Mouse (Mus musculus): ENCODE results near the gene Bpifa3. TPM values are rescaled to one million over a fixed set of nuclear protein-coding genes. Genes with fewer than 3 reads are reported as not detected.
"Not testable (repeated sequence)": the region's sequence is repeated elsewhere in the genome, so short reads cannot be mapped to it uniquely, and the experiment has no call there.

Gene Bpifa3
- polyA plus RNA-seq, 1 experiment from 2014 or later: not detected

DNA sequence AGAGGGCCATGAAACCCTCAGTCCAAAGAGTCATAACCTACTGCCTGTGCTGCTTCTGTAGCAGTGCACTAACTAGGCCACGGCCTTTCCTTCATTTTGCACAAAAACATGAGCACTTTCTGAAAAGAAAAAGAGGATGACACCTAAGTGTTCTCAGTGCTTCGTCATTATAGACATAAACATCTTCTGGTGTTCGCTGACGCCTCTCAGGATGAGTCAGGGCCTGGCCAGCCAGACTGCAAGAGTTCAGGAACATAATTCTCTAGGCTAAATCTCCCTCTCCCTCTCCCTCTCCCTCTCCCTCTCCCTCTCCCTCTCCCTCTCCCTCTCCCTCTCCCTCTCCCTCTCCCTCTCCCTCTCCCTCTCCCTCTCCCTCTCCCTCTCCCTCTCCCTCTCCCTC, 52.9 kb downstream of the Bpifa3 start:
- H3K27ac ChIP-seq; H3K9ac ChIP-seq; H3K4me1 ChIP-seq; H3K4me3 ChIP-seq; H3K9me3 ChIP-seq (replicated peaks); H3K36me3 ChIP-seq; H3K27me3 ChIP-seq; H3K4me2 ChIP-seq (replicated peaks); ATAC-seq (ENCODE audit: low FRiP score): not testable (repeated sequence)
- WGBS: 84% methylated on average over 4 of the region's 4 CpGs

DNA sequence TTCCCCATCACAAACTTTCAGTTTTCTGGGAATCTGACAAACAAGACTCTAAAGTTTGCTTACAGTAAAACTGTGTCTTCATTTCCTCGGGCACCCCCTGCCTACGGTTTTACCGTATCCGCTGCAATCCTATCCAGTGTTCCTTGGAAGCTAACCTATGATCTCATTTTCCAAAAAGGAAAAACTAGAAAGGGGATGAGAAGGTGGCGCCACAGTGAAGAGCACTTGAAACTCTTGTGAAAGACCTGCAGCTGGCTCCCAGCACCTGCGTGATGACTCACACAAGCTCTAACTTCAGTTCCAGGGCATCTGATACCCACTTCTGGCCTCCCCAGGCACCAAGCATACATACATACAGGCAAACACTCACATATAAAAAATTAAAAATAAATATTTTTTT, 55.2 kb downstream of the Bpifa3 start:
- H3K27me3 ChIP-seq: no peaks in the 10 kb centered on the region
- no peaks in the 10 kb centered on the region for H3K36me3 ChIP-seq
- H3K27ac ChIP-seq: no peak overlapping the region
- no peaks in the 10 kb centered on the region for H3K4me1 ChIP-seq
- no peaks in the 10 kb centered on the region for H3K9me3 ChIP-seq (replicated peaks)
- H3K4me2 ChIP-seq (replicated peaks): no peak overlapping the region
- H3K9ac ChIP-seq: no peak overlapping the region
- WGBS: 91% methylated on average over 6 of the region's 6 CpGs
- no peak for ATAC-seq (ENCODE audit: low FRiP score)
- H3K4me3 ChIP-seq: no peak overlapping the region

DNA sequence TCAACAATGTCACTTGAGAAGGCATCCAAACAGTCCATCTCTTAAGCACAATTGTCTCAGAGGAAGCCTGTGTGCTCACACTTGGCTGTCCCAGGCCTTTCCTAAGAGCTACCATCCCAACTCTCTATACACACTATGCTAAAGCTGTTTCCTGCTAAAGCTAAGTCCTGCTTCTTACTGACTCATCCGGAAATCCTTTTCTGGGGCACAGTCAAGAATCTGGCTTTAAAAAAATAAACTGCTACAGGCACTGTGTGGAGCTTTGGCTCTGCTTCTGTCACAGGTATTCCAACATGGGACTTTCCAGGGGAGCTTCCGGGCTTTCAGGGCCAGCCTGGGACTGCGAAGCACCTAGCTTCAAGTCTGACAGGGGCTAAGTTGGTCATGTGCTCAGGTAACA, 55.6 kb downstream of the Bpifa3 start:
- Histone ChIP-seq H3K36me3 (no peaks in the 10 kb centered on the region), H3K9ac (no peak overlapping the region), H3K9me3 (replicated peaks) (no peaks in the 10 kb centered on the region), H3K27ac (no peak overlapping the region), H3K27me3 (no peaks in the 10 kb centered on the region), H3K4me1 (no peaks in the 10 kb centered on the region), H3K4me3 (no peak overlapping the region), H3K4me2 (replicated peaks) (no peak overlapping the region)
- WGBS: 76% methylated on average over 3 of the region's 3 CpGs
- ATAC-seq (ENCODE audit: low FRiP score): no peak

DNA sequence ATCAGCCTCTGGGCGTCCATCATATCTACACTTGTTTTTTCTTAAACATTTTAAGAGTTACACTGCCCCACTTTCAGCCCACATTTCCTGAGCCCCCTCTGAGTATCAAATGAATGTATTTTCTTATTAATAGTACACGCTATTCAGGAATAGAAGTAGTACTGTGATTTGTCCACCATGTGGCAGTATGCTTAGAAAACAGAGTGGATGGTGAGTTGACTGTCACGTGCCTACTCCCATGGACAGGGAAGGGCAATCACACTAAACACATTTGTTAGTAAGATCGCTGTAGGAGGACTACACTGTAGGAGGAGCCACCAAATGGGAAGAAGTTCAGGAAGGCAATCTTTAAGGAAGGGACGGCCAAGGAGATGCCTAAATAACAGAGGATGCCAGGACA, 57.3 kb downstream of the Bpifa3 start:
- Histone ChIP-seq H3K4me1 (no peaks in the 10 kb centered on the region), H3K36me3 (no peaks in the 10 kb centered on the region), H3K9me3 (replicated peaks) (no peaks in the 10 kb centered on the region), H3K9ac (no peak overlapping the region), H3K4me3 (no peak overlapping the region), H3K27ac (no peak overlapping the region), H3K27me3 (no peaks in the 10 kb centered on the region), H3K4me2 (replicated peaks) (no peak overlapping the region)
- 47% methylated on average over 5 of the region's 5 CpGs for WGBS
- no peak for ATAC-seq (ENCODE audit: low FRiP score)

Other genes starting within 250 kb of the Bpifa3 start
- not detected in 2 replicates for gene Bpifb6, start 229.9 kb upstream of the Bpifa3 start, polyA plus RNA-seq (2016; fragmentation: Nextera tagmentation; extraction: Ambion mirVana)
- gene Bpifb3, start 212.1 kb upstream of the Bpifa3 start, polyA plus RNA-seq (2016; fragmentation: Nextera tagmentation; extraction: Ambion mirVana): not detected in 2 replicates
- gene Bpifb4, start 192.1 kb upstream of the Bpifa3 start, polyA plus RNA-seq (2016; fragmentation: Nextera tagmentation; extraction: Ambion mirVana): not detected in 2 replicates
- not detected in 2 replicates for gene Bpifa6, start 155.4 kb upstream of the Bpifa3 start, polyA plus RNA-seq (2016; fragmentation: Nextera tagmentation; extraction: Ambion mirVana)
- gene Bpifa2, start 122.1 kb upstream of the Bpifa3 start, polyA plus RNA-seq (2016; fragmentation: Nextera tagmentation; extraction: Ambion mirVana): not detected in 2 replicates
- not detected in 2 replicates for gene Bpifa1, start 12.5 kb downstream of the Bpifa3 start, polyA plus RNA-seq (2016; fragmentation: Nextera tagmentation; extraction: Ambion mirVana)
- gene Bpifa5, start 32.3 kb downstream of the Bpifa3 start, polyA plus RNA-seq (2016; fragmentation: Nextera tagmentation; extraction: Ambion mirVana): not detected in 2 replicates
- not detected in 2 replicates for gene Bpifb1, start 60.5 kb downstream of the Bpifa3 start, polyA plus RNA-seq (2016; fragmentation: Nextera tagmentation; extraction: Ambion mirVana)
- 0.30 and 0.36 TPM in 2 replicates for gene Bpifb5, start 93.4 kb downstream of the Bpifa3 start, polyA plus RNA-seq (2016; fragmentation: Nextera tagmentation; extraction: Ambion mirVana)
- gene Bpifb9a, start 127.5 kb downstream of the Bpifa3 start, polyA plus RNA-seq (2016; fragmentation: Nextera tagmentation; extraction: Ambion mirVana): not detected in 2 replicates
- not detected in 2 replicates for gene Bpifb9b, start 176.9 kb downstream of the Bpifa3 start, polyA plus RNA-seq (2016; fragmentation: Nextera tagmentation; extraction: Ambion mirVana)
- gene Cdk5rap1, start 242.7 kb downstream of the Bpifa3 start, polyA plus RNA-seq (2016; fragmentation: Nextera tagmentation; extraction: Ambion mirVana): 13.7 and 16.3 TPM in 2 replicates